Mouse (Mus musculus) E14TG2a.4 (cell line): ENCODE measurements around the gene Hbb-y.
"Not testable (repeated sequence)": the region's sequence is repeated elsewhere in the genome, so short reads cannot be mapped to it uniquely, and the experiment has no call there.

Experiments
- H3K27me3 ChIP-seq: 2 replicates; pipeline ENCODE4 v1.6.1; 2014; ENCODE audit warnings: low read length, control low read depth; ENCODE audit not compliant: insufficient read depth
- H3K36me3 ChIP-seq: 2 replicates; pipeline ENCODE4 v1.6.1; 2014; ENCODE audit warnings: low read length, control low read depth; ENCODE audit not compliant: insufficient read depth
- H3K4me1 ChIP-seq: replicated peaks from 2 replicates; pipeline ENCODE4 v1.6.1; 2014; ENCODE audit warnings: low read depth, low read length, control low read depth
- H3K4me3 ChIP-seq: replicated peaks from 2 replicates; pipeline ENCODE4 v1.5.1; 2014; ENCODE audit warnings: mild to moderate bottlenecking, low read length
- H3K9me3 ChIP-seq: 2 replicates; pipeline ENCODE4 v1.6.1; 2014; ENCODE audit warnings: low read length, control low read depth
- CTCF ChIP-seq: conservative IDR thresholded peaks from 2 replicates; pipeline ENCODE4 v1.5.1; 2014; ENCODE audit warnings: low read length
- NANOG ChIP-seq: IDR thresholded peaks from 2 replicates; pipeline ENCODE4 v1.6.1; 2014; ENCODE audit warnings: borderline replicate concordance, low read length, mixed read lengths
- POU5F1 ChIP-seq: IDR thresholded peaks from 2 replicates; pipeline ENCODE4 v1.6.1; 2014; ENCODE audit warnings: low read length, borderline replicate concordance

Hbb-y gene

DNA sequence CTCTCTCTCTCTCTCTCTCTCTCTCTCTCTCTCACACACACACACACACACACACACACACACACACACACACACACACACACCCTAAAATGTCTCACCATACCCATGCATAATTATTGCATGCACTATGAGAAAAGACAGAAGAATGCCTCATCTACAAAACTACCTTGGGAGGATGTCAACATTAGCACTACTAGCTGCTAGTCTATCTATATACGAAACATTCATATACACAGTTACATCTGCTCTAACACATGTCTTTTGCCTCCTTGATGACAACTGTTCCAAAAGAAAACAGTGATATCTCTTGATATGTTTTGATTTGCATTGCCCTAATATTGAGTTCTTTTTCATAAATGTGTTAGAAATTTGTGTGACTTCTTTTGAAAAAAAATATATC is 42.7 kb downstream of the Hbb-y start:
- TF ChIP-seq NANOG (no peak), POU5F1 (no peak), CTCF (no peak)
- Histone ChIP-seq H3K4me1 (no peaks in the 10 kb centered on the region), H3K4me3 (no peak overlapping the region), H3K36me3 (no peaks in the 10 kb centered on the region), H3K27me3 (no peaks in the 10 kb centered on the region), H3K9me3 (no peaks in the 10 kb centered on the region)

GRCm38 (mm10) chr7:103809801-103810155 is 43.2 kb downstream of the Hbb-y start:
- H3K36me3 ChIP-seq = no peaks in the 10 kb centered on the region
- no peak overlapping the region for H3K4me3 ChIP-seq
- H3K27me3 ChIP-seq = no peaks in the 10 kb centered on the region
- TF ChIP-seq POU5F1 = no peak
- TF ChIP-seq NANOG = no peak
- no peak for TF ChIP-seq CTCF
- no peaks in the 10 kb centered on the region for H3K9me3 ChIP-seq
- no peaks in the 10 kb centered on the region for H3K4me1 ChIP-seq

DNA sequence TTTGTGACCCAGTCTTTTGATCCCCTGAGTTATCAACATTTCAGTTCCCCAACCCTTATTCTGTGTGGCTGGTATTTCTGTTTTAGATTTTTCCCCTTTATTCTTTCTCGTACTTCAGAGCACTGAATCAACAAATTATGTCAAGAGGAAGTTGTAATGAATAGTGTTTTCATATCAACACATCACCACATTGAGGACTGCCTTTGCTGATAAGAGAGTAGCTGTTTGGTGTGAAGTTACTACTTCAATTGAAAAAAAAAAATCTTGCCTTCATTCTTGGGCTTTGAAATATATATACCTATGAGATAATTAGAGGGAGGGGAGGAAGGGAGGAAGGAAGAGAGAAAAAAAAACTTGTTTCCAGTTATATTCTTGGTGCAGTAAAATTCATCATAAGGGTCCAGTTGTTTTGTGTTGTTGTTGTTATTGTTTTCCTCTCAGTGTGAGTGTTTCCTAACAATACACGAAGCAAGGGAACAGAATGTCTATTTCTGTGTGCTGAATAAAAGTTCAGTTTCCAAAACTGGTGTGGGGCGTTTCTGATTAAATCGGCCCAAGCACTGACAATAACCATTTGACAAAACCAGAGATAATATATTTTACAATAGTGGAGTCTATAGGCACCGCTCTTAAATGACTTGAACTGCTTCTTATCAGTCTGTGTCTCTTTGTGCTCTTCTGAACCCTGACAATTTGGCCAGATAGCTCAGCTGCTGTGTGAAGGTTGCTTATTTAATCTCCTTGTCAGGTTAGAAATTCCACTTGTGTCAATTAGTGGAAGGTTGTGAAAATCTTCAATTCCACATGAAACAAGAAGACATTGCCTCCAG is 43.8 kb downstream of the Hbb-y start:
- Histone ChIP-seq H3K36me3 (no peaks in the 10 kb centered on the region), H3K27me3 (no peaks in the 10 kb centered on the region), H3K4me3 (no peak overlapping the region), H3K9me3 (no peaks in the 10 kb centered on the region), H3K4me1 (no peaks in the 10 kb centered on the region)
- no peak for TF ChIP-seq POU5F1
- TF ChIP-seq CTCF = no peak
- TF ChIP-seq NANOG = no peak

DNA sequence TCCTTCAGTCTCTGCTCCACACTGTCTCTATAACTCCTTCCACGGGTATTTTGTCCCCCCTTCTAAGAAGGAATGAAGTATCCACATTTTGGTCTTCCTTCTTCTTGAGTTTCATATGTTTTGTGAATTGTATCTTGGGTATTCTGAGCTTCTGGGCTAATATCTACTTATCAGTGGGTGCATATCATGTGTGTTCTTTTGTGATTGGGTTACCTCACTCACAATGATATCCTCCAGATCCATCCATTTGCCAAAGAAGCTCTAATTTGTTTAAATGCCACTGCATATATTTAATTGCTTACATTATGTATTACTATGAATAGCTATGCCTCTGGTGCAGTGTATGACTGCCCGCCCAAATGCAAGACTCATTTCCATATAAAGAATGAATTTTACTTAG is 44.9 kb downstream of the Hbb-y start:
- not testable (repeated sequence) for H3K36me3 ChIP-seq, H3K9me3 ChIP-seq, H3K27me3 ChIP-seq, H3K4me3 ChIP-seq, H3K4me1 ChIP-seq

GRCm38 (mm10) chr7:103806856-103807255 is 46.2 kb downstream of the Hbb-y start:
- Histone ChIP-seq H3K27me3 (no peaks in the 10 kb centered on the region), H3K4me1 (no peaks in the 10 kb centered on the region)

More at GRCm38 (mm10) chr7:103806856-103807255, 46.2 kb downstream of the Hbb-y start:
- peak; percentile 32 for TF ChIP-seq CTCF
- TF ChIP-seq NANOG = no peak
- Histone ChIP-seq H3K9me3 (peaks cover 7% of the 10 kb centered on the region), H3K36me3 (no peaks in the 10 kb centered on the region), H3K4me3 (no peak overlapping the region)
